ENCODE assay signal across 18 mouse cellular contexts in the genomic region with DNA sequence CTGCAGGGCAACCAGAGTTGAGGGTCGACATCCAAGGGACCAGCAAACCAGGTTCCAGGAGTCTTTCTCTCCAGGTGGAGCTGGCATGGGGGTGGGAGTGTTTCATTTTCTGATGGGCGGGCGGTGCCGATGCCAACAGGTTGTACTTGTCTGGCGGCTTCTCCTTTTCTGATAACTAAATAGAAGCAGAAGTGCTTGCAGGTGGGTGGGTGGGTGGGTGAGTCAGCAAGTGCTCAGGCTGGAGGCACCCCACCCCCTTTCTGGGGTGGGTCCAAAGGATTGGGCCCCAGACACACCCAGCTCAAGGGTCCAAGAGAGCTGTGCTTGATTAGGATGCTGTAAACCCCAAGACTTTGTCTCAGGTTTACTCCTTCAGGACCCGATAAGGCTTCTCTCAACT. TPM values are rescaled to one million over a fixed set of nuclear protein-coding genes. Genes with fewer than 3 reads are reported as not detected.
DNase-seq lines count a peak whose midpoint lies in the region; ATAC-seq and TF ChIP-seq lines count a peak whose summit lies in the region.
"Had no signal": no experiment of that assay in that cellular context is flagged by ENCODE, and none has a peak within 500 bp of the region (broad histone marks: within the 10 kb centered on the region; RNA-seq: fewer than 3 reads in every experiment).

No protein-coding gene starts in this region.

- H3K4me1 ChIP-seq in lung, embryonic 15.5 days: peaks cover 31% of the 10 kb centered on the region
- H3K4me1 ChIP-seq in lung, adult 2 months (ENCODE audit: control insufficient read depth, insufficient read depth, low read length): peaks cover 3% of the 10 kb centered on the region; the same call in 1 of the 2 replicates
- H3K4me1 ChIP-seq in embryonic facial prominence, embryonic 15.5 days: peaks cover 24% of the 10 kb centered on the region; the same call in 1 of the 2 replicates

- WGBS in lung, embryonic 15.5 days: 61% methylated on average over 6 of the region's 6 CpGs
- WGBS in lung, adult 2 months: 62% methylated on average over 6 of the region's 6 CpGs
- 87% methylated on average over 6 of the region's 6 CpGs for WGBS in embryonic facial prominence, embryonic 15.5 days

- no peaks in the 10 kb centered on the region for H3K9me3 ChIP-seq in lung, embryonic 15.5 days
- no peaks in the 10 kb centered on the region for H3K9me3 ChIP-seq in embryonic facial prominence, embryonic 15.5 days (replicated peaks)

- DNase-seq in lung, adult 2 months: no peak
- peak; percentile 23 to 43 for DNase-seq in lung, postnatal 4 days
- DNase-seq in urinary bladder, postnatal 14 days (ENCODE audit: low spot score): peak; percentile 73
- no peak for DNase-seq in ovary, postnatal 36 days (ENCODE audit: low spot score)
- DNase-seq in gastrocnemius, adult 8-10 months (ENCODE audit: low spot score in 2 of 2): no peak
- DNase-seq: adrenal gland, adult 2 months; cerebellum, adult 9-10 months; gastrocnemius, postnatal 25 days; heart, adult 2 months; kidney, postnatal 14 days had no signal

- no peak for TF ChIP-seq CTCF in lung, adult 2 months (IDR thresholded peaks at IDR 0.05; ENCODE audit: insufficient read depth, low read length)

- no peak overlapping the region for H3K9ac ChIP-seq in lung, embryonic 15.5 days
- H3K9ac ChIP-seq in embryonic facial prominence, embryonic 15.5 days: no peak overlapping the region; the same call in 1 of the 2 replicates

- 0 out of 2 replicates have a peak, but pooled peaks cover 4% of the 10 kb centered on the region for H3K36me3 ChIP-seq in lung, embryonic 15.5 days
- peaks cover 23% of the 10 kb centered on the region for H3K36me3 ChIP-seq in embryonic facial prominence, embryonic 15.5 days

- H3K4me3 ChIP-seq in lung, embryonic 15.5 days: no peak overlapping the region
- H3K4me3 ChIP-seq in lung, adult 2 months (replicated peaks; ENCODE audit: extremely low read depth, low read depth, low read length): no peak overlapping the region
- H3K4me3 ChIP-seq in embryonic facial prominence, embryonic 15.5 days (replicated peaks): no peak overlapping the region
- H3K4me3 ChIP-seq: heart, adult 2 months; left cerebral cortex, adult 2 months had no signal

- peak overlapping the region; percentile 29; the same call in 1 of the 2 replicates for H3K4me2 ChIP-seq in lung, embryonic 15.5 days
- H3K4me2 ChIP-seq in embryonic facial prominence, embryonic 15.5 days (replicated peaks): no peak overlapping the region
- H3K4me2 ChIP-seq: liver, embryonic 11.5 days; midbrain, embryonic 11.5 days had no signal

- no peak for TF ChIP-seq POLR2A in lung, adult 2 months (IDR thresholded peaks at IDR 0.05; ENCODE audit: borderline replicate concordance, extremely low read depth, low read depth, low read length)

- peak overlapping the region; percentile 79 for H3K27ac ChIP-seq in lung, embryonic 15.5 days
- H3K27ac ChIP-seq in embryonic facial prominence, embryonic 15.5 days (replicated peaks): peak overlapping the region; percentile 51
- H3K27ac ChIP-seq: heart, adult 2 months; left cerebral cortex, adult 2 months had no signal

- ATAC-seq in lung, embryonic 15.5 days (ENCODE audit: borderline replicate concordance, extremely low read depth, low FRiP score, low TSS enrichment): peak; percentile 37
- ATAC-seq in embryonic facial prominence, embryonic 15.5 days (ENCODE audit: insufficient number of reproducible peaks, low FRiP score, low TSS enrichment, low read depth): no peak
- ATAC-seq: forebrain, embryonic 14.5 days; hindbrain, embryonic 16.5 days had no signal

- H3K27me3 ChIP-seq in lung, embryonic 15.5 days: no peaks in the 10 kb centered on the region
- no peaks in the 10 kb centered on the region for H3K27me3 ChIP-seq in embryonic facial prominence, embryonic 15.5 days
- H3K27me3 ChIP-seq: CH12.LX had no signal

RNA-seq across cellular contexts. Expression of gene Metrnl, which starts 11.6 kb away (rescaled TPM):
- 27.6 and 28.2 TPM in 2 replicates for polyA plus RNA-seq in lung, embryonic 15.5 days (2015; fragmentation: Nextera tagmentation; extraction: Ambion mirVana)
- polyA plus RNA-seq in lung, adult 2 months (2012; rRNA removed): 35.1 and 36.0 TPM in 2 replicates
- polyA plus RNA-seq in embryonic facial prominence, embryonic 15.5 days (2015; fragmentation: Nextera tagmentation; extraction: Ambion mirVana): 76.3 and 77.3 TPM in 2 replicates
- 1 to 10 TPM; 5.1 to 7.8 (median 5.6) TPM for total RNA-seq in gastrocnemius, adult 8-10 months (2022)

RNA-seq across cellular contexts. Expression of gene B3gntl1, which starts 40.0 kb away (rescaled TPM):
- polyA plus RNA-seq in lung, embryonic 15.5 days (2015; fragmentation: Nextera tagmentation; extraction: Ambion mirVana): 6.9 and 8.0 TPM in 2 replicates
- polyA plus RNA-seq in lung, adult 2 months (2012; rRNA removed): 5.5 and 8.0 TPM in 2 replicates
- polyA plus RNA-seq in embryonic facial prominence, embryonic 15.5 days (2015; fragmentation: Nextera tagmentation; extraction: Ambion mirVana): 9.8 and 9.9 TPM in 2 replicates
- 1 to 10 TPM; 2.3 to 2.8 (median 2.5) TPM for total RNA-seq in gastrocnemius, adult 8-10 months (2022)

Comparison
In these comparisons a context has a peak if more than half of its experiments do, and no peak if none do; other contexts are left out.
1. DNase-seq: peak in lung, postnatal 4 days (2 of 2) and urinary bladder, postnatal 14 days (single experiment); none in lung, adult 2 months (single experiment), ovary, postnatal 36 days (single experiment) and gastrocnemius, adult 8-10 months (0 of 2).